Mouse (Mus musculus) embryonic fibroblast, embryonic 13.5 days (primary cell): ENCODE results near the gene Cyp2u1. TPM values are rescaled to one million over a fixed set of nuclear protein-coding genes. Genes with fewer than 3 reads are reported as not detected.
A peak's percentile ranks its signal among the peaks of the same experiment; 100 is the strongest.

Experiments used
- H3K27ac ChIP-seq: 2 replicates; pipeline ENCODE4 v1.5.1; 2012; ENCODE audit warnings: low read length, control low read depth, inconsistent platforms; ENCODE audit not compliant: insufficient read depth
- H3K4me1 ChIP-seq: 2 replicates; pipeline ENCODE4 v1.6.1; 2011; ENCODE audit warnings: low read length; ENCODE audit not compliant: control insufficient read depth, insufficient read depth
- H3K4me3 ChIP-seq: 2 replicates; pipeline ENCODE4 v1.5.1; 2011; ENCODE audit warnings: mild to moderate bottlenecking, control low read depth, low read length; ENCODE audit not compliant: insufficient read depth
- CTCF ChIP-seq: IDR thresholded peaks from 2 replicates; pipeline ENCODE4 v1.5.1; 2011; ENCODE audit warnings: mild to moderate bottlenecking, control low read depth, low read length, moderate library complexity, borderline replicate concordance; ENCODE audit not compliant: insufficient read depth
- POLR2A ChIP-seq: IDR thresholded peaks from 2 replicates; pipeline ENCODE4 v1.6.1; 2011; ENCODE audit warnings: low read depth, mild to moderate bottlenecking, control low read depth, low read length, moderate library complexity
- polyA plus RNA-seq: library from polyadenylated mRNA; stranded (reverse); fragments of >200 nt; gene quantifications from 2 replicates; pipeline ENCODE4 v1.2.4, GENCODE M21; 2011; ENCODE audit warnings: low read depth; ENCODE audit not compliant: missing spikeins, insufficient read length

Gene Cyp2u1
- polyA plus RNA-seq, 1 experiment, result 2.5 TPM

- Histone ChIP-seq H3K4me1 (no peaks in the 10 kb centered on the region), H3K27ac (no peak overlapping the region), H3K4me3 (no peak overlapping the region)
- TF ChIP-seq CTCF, result peak; percentile 92
- no peak for TF ChIP-seq POLR2A
Observed at GRCm38 (mm10) chr3:131245766-131246578, 57.1 kb downstream of the Cyp2u1 start.

Other genes starting within 250 kb of the Cyp2u1 start
- gene Lef1, start 192.8 kb downstream of the Cyp2u1 start, polyA plus RNA-seq, result 1.7 and 2.0 TPM in 2 replicates
- gene Hadh, start 31.1 kb downstream of the Cyp2u1 start, polyA plus RNA-seq, result 53.8 and 69.1 TPM in 2 replicates
- gene Sgms2, start 188.2 kb upstream of the Cyp2u1 start, polyA plus RNA-seq, result 11.9 and 19.4 TPM in 2 replicates